Mouse (Mus musculus): ENCODE results near the gene Gorab. TPM values are rescaled to one million over a fixed set of nuclear protein-coding genes. Genes with fewer than 3 reads are reported as not detected.

Gorab gene
- polyA plus RNA-seq (2016; fragmentation: Nextera tagmentation; extraction: Ambion mirVana), result 28.5 and 29.1 TPM in 2 replicates

- H3K27me3 ChIP-seq (replicated peaks; ENCODE audit: low read depth, poor library complexity, severe bottlenecking), result no peaks in the 10 kb centered on the region
- H3K9me3 ChIP-seq, result no peaks in the 10 kb centered on the region
- no peaks in the 10 kb centered on the region for H3K36me3 ChIP-seq (replicated peaks)
- H3K4me1 ChIP-seq, result peaks cover 16% of the 10 kb centered on the region
- peak; percentile 95 for DNase-seq (ENCODE audit: low spot score)
- peak within 1 kb of the TSS; percentile 98 for H3K27ac ChIP-seq (replicated peaks)
- H3K4me3 ChIP-seq, result peak within 1 kb of the TSS; percentile 85
- WGBS, result 1% methylated on average over 28 of the region's 28 CpGs
Measured at GRCm38 (mm10) chr1:163403498-163404126, at the start of gene Gorab. Gorab (minus strand) TSS chr1:163403669.

DNA sequence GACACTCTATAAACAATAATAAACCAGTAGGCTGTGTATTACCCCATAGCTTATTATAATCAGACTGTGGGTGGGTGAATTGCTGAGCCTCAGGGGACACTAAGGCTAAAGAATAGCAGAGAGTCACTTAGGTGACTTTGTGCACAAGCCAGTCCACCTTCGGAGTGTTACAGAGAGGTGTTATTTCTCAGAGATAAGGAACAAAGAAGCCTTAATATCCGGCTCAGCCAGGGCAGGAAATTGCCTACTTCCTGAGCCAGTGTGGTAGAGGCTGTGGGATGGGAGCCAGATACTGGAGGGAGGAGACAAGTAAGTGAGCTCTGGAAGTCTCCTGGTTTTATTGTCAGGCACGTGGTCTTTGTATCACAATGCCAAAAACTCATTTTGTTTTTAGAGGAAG lies 40.4 kb upstream of the Gorab start:
- 20% methylated on average over 3 of the region's 3 CpGs for WGBS
- no peaks in the 10 kb centered on the region for H3K9me3 ChIP-seq
- H3K27ac ChIP-seq (replicated peaks), result peak overlapping the region; percentile 65; the same call in 1 of the 2 replicates
- DNase-seq (ENCODE audit: low spot score), result peak; percentile 50
- H3K27me3 ChIP-seq (replicated peaks; ENCODE audit: low read depth, poor library complexity, severe bottlenecking), result no peaks in the 10 kb centered on the region
- H3K4me3 ChIP-seq, result no peak overlapping the region
- peaks cover 20% of the 10 kb centered on the region for H3K4me1 ChIP-seq
- H3K36me3 ChIP-seq (replicated peaks), result no peaks in the 10 kb centered on the region

DNA sequence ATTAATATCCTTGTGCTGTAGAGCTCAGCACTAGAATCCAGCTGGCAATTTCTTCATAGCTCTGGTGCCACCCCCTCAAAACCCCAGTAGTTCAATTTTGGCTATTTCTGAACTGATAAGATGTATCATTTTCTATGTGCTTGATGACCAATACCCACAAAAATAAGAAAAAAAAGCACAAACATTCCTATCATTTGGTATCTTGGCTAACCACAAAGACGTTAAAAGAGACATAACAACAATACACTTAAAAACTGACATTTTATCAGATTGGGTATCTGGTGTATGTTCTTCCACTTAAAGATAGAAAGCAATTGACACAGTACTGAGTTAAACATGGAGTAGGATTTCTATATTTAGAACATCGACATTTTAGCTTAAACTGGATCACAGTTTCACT lies 35.5 kb upstream of the Gorab start:
- 79% methylated on average over 2 of the region's 2 CpGs for WGBS
- no peak overlapping the region for H3K27ac ChIP-seq (replicated peaks)

GRCm38 (mm10) chr1:163423467-163424014 lies 20.1 kb upstream of the Gorab start:
- peaks cover 21% of the 10 kb centered on the region for H3K4me1 ChIP-seq
- H3K27me3 ChIP-seq (replicated peaks; ENCODE audit: low read depth, poor library complexity, severe bottlenecking), result no peaks in the 10 kb centered on the region
- peak overlapping the region; percentile 81 for H3K27ac ChIP-seq (replicated peaks)
- no peak overlapping the region for H3K4me3 ChIP-seq
- WGBS, result 34% methylated on average over 8 of the region's 8 CpGs
- no peaks in the 10 kb centered on the region for H3K9me3 ChIP-seq
- no peaks in the 10 kb centered on the region for H3K36me3 ChIP-seq (replicated peaks)
- DNase-seq (ENCODE audit: low spot score), result peak; percentile 71

More for the DNA sequence above, 35.5 kb upstream of the Gorab start:
- Histone ChIP-seq H3K27me3 (replicated peaks; ENCODE audit: low read depth, poor library complexity, severe bottlenecking) (no peaks in the 10 kb centered on the region), H3K36me3 (replicated peaks) (no peaks in the 10 kb centered on the region), H3K4me1 (peaks cover 12% of the 10 kb centered on the region), H3K9me3 (no peaks in the 10 kb centered on the region), H3K4me3 (no peak overlapping the region)
- DNase-seq (ENCODE audit: low spot score), result no peak

DNA sequence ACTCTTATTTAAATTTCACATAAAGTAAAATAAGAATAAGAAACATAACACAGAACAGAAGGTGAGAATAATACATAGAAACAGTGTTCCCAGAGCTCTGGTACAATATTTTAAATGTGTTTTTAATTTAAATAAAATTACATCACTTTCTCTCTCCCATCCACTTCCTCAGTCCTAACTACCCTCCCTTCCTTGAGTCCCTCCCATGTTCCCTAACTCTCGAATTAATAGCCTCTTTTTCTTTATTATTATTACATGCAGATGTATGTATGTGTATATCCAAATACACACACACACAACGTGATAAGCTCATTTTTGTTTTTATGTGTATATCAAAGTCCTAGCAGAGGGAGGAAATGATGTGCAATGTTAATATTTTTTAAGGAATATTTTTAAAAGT lies 13.7 kb upstream of the Gorab start:
- H3K4me3 ChIP-seq, result no peak overlapping the region
- DNase-seq (ENCODE audit: low spot score), result no peak
- H3K36me3 ChIP-seq (replicated peaks), result no peaks in the 10 kb centered on the region

DNA sequence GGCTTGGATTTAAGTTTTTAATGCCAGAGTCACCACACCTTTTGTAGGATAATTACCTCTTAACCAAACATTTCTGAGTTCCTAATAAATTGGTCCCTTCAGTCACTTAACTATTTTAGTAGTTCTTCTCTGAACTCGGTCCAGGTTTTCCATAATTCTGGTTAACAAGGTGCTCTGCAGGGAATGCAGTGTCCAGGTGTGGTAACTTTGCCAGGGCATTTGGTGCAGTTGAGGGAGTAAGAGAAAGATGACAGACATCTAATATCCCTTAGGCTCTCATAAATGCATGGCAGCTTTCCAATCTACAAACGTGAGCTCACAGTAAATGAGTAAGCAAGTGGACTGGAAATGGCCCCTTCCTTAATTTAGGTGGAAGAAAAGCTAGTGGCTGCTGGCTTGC lies 10.7 kb upstream of the Gorab start:
- no peaks in the 10 kb centered on the region for H3K9me3 ChIP-seq
- no peaks in the 10 kb centered on the region for H3K27me3 ChIP-seq (replicated peaks; ENCODE audit: low read depth, poor library complexity, severe bottlenecking)
- no peaks in the 10 kb centered on the region for H3K4me1 ChIP-seq
- 83% methylated on average over 2 of the region's 2 CpGs for WGBS
- H3K27ac ChIP-seq (replicated peaks), result no peak overlapping the region
- H3K36me3 ChIP-seq (replicated peaks), result no peaks in the 10 kb centered on the region
- no peak for DNase-seq (ENCODE audit: low spot score)
- H3K4me3 ChIP-seq, result no peak overlapping the region

More for the DNA sequence above, 13.7 kb upstream of the Gorab start:
- H3K9me3 ChIP-seq, result no peaks in the 10 kb centered on the region
- no peaks in the 10 kb centered on the region for H3K27me3 ChIP-seq (replicated peaks; ENCODE audit: low read depth, poor library complexity, severe bottlenecking)
- no peak overlapping the region for H3K27ac ChIP-seq (replicated peaks)
- no peaks in the 10 kb centered on the region for H3K4me1 ChIP-seq
- WGBS, result 65% methylated on average over 2 of the region's 2 CpGs

DNA sequence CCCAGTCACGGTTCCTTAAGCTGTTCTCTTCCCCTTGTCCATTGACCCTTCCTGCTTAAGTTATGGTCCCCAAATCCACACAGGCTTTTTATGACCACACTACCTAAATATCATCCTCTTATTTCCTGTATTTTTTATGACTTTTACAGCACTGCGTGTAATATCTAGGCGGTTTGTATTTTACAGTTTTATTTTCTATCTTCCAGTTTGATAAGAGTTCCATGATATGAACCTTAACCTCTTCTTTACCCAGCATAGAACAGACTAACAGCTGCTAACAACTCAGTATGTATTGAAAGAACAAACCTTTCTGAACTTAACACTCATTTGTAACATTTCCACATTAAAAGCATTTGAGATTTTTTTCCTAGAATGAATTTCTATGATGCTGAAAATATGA lies 2.7 kb upstream of the Gorab start:
- no peaks in the 10 kb centered on the region for H3K9me3 ChIP-seq
- DNase-seq (ENCODE audit: low spot score), result no peak
- H3K36me3 ChIP-seq (replicated peaks), result no peaks in the 10 kb centered on the region
- no peak overlapping the region for H3K4me3 ChIP-seq
- H3K4me1 ChIP-seq, result peaks cover 10% of the 10 kb centered on the region
- H3K27me3 ChIP-seq (replicated peaks; ENCODE audit: low read depth, poor library complexity, severe bottlenecking), result no peaks in the 10 kb centered on the region
- WGBS, result 78% methylated on average over 3 of the region's 3 CpGs
- no peak overlapping the region for H3K27ac ChIP-seq (replicated peaks)

GRCm38 (mm10) chr1:163391321-163391720 lies 12.1 kb downstream of the Gorab start:
- Histone ChIP-seq H3K9me3 (no peaks in the 10 kb centered on the region), H3K27ac (replicated peaks) (no peak overlapping the region), H3K27me3 (replicated peaks; ENCODE audit: low read depth, poor library complexity, severe bottlenecking) (no peaks in the 10 kb centered on the region), H3K36me3 (replicated peaks) (peaks cover 87% of the 10 kb centered on the region), H3K4me1 (0 out of 2 replicates have a peak, but pooled peaks cover 2% of the 10 kb centered on the region), H3K4me3 (no peak overlapping the region)
- no peak for DNase-seq (ENCODE audit: low spot score)
- WGBS, result 72% methylated on average over 6 of the region's 6 CpGs

DNA sequence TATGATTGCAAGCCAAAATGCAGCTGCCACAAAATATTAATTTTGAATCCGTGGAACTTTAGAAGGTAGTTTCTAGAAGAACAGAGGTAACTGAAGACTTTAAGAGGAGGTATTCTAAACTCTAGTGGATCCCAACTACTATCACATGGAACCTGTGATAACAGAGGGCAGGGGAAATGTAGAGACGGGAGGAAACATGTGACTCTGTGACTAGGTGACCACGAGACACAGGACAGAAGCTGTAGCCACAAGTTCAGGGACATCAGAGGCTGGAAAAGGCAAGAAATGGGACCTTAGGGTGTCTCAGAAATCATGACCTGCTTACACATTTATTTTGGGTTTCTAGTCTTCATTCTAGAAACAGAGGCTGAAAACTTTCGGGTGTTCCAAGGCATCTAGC lies 13.4 kb downstream of the Gorab start:
- no peak for DNase-seq (ENCODE audit: low spot score)
- Histone ChIP-seq H3K4me3 (no peak overlapping the region), H3K36me3 (replicated peaks) (peaks cover 87% of the 10 kb centered on the region), H3K27me3 (replicated peaks; ENCODE audit: low read depth, poor library complexity, severe bottlenecking) (no peaks in the 10 kb centered on the region), H3K27ac (replicated peaks) (no peak overlapping the region), H3K4me1 (0 out of 2 replicates have a peak, but pooled peaks cover 2% of the 10 kb centered on the region), H3K9me3 (no peaks in the 10 kb centered on the region)
- 84% methylated on average over 4 of the region's 4 CpGs for WGBS

GRCm38 (mm10) chr1:163386196-163386595 lies 17.3 kb downstream of the Gorab start:
- Histone ChIP-seq H3K9me3 (no peaks in the 10 kb centered on the region), H3K27me3 (replicated peaks; ENCODE audit: low read depth, poor library complexity, severe bottlenecking) (no peaks in the 10 kb centered on the region), H3K4me3 (no peak overlapping the region), H3K36me3 (replicated peaks) (peaks cover 59% of the 10 kb centered on the region), H3K27ac (replicated peaks) (no peak overlapping the region), H3K4me1 (peaks cover 14% of the 10 kb centered on the region)
- no peak for DNase-seq (ENCODE audit: low spot score)
- WGBS, result 79% methylated on average over 9 of the region's 9 CpGs

- H3K27ac ChIP-seq (replicated peaks), result 0 out of 2 replicates have a peak overlapping the region, but pooled peaks have one; percentile 4
- WGBS, result 41% methylated on average over 5 of the region's 5 CpGs
Measured at GRCm38 (mm10) chr1:163383442-163384027, 19.9 kb downstream of the Gorab start.

DNA sequence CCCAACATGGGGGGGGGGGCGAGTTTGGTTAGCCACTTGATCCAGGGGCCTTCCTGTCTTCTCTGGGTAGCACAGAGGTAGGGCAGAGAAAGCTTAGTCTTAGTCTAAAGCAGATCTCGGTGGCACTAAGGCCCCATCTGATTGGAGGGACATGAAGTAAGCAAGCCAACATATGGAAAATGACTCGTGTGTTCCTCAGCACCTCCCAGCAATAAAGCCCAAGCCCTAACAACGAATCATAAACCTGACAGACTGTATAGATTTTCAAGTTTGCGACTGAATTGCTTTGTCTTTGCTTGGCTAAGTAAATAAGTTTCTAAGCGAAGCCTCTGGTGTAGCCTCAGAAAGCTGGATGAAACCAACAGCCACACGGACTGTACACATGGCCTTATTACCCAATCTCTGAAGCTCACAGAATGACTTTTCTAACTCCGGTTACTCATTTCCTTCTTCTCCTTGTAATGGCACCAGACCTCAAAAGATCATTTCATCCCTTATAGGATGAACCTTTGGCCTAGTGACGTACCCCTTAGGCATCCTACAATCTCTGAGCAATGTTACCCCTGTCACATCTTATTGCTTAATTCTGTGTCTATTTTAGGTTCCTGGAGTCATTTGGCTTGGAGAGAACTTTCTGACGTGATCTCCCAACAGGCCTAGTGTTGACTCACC lies 21.3 kb downstream of the Gorab start:
- Histone ChIP-seq H3K4me1 (peaks cover 43% of the 10 kb centered on the region), H3K36me3 (replicated peaks) (peaks cover 31% of the 10 kb centered on the region), H3K27ac (replicated peaks) (no peak overlapping the region), H3K27me3 (replicated peaks; ENCODE audit: low read depth, poor library complexity, severe bottlenecking) (no peaks in the 10 kb centered on the region), H3K4me3 (no peak overlapping the region), H3K9me3 (no peaks in the 10 kb centered on the region)
- no peak for DNase-seq (ENCODE audit: low spot score)
- 94% methylated on average over 10 of the region's 10 CpGs for WGBS

More at GRCm38 (mm10) chr1:163383442-163384027, 19.9 kb downstream of the Gorab start:
- peak; percentile 76 for DNase-seq (ENCODE audit: low spot score)
- peaks cover 43% of the 10 kb centered on the region for H3K36me3 ChIP-seq (replicated peaks)
- H3K27me3 ChIP-seq (replicated peaks; ENCODE audit: low read depth, poor library complexity, severe bottlenecking), result no peaks in the 10 kb centered on the region
- peaks cover 29% of the 10 kb centered on the region for H3K4me1 ChIP-seq
- H3K4me3 ChIP-seq, result no peak overlapping the region
- H3K9me3 ChIP-seq, result no peaks in the 10 kb centered on the region

Data from embryonic facial prominence, embryonic 10.5 days (tissue).